Mouse (Mus musculus) embryo, embryonic 9.5 days (tissue): ENCODE results near the gene Mre11a.

Experiments used
- DNase-seq: peaks from one replicate; pipeline ENCODE4 v3.0.0-alpha.2; 2017; ENCODE audit errors: extremely low spot score

Gene Mre11a

DNA sequence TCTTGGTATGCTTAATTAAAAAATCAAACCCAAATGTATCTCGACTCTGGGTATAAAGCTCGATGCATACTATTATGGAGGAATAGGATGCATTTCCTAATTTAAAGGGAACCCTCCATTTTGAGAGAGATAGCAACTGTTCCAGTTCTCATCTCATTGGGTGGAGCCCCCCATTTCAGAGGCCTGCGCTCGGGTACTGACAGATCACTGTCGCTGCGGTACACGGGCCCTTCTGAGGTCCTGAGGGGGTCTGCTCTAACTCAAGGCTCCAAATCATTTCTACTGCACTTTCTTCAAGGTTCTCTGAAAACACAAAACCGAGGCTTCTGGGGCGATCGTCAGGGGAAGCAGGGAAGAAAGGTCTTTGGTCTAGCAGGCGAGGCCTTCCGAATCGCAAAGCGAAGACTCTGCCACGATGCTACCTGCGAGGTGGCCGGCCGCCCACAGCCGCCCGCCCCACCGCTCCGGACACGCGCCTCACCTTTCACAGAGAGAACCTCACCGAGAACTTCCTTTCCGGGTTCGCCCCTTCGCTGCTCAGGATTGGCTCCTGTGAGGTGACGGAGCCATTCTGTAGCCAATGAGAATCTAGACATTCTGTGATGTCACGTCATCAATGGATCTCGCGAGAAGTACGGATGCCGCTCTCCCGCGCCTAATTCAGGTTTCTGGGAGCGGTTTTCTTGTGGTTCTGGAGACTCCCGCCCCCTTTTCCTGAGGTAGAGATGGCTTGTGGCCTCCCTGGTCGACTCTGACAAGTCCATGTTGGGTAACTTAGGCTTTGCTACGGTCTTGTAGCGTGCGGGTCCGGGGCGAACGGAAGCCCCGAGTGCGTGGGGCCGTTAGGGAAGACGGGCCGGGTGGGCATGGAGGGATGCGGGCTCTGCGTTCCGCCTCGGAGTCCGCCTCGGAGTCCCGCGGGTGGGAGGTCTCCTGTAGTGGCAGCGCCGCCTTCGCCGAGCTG, at the start of gene Mre11a, which contains the start of gene Ankrd49:
Gene Mre11a, plus strand, starts transcription at position 616 of the 964 bp plus-strand sequence.
Gene Ankrd49, minus strand, starts transcription at position 818 of the 964 bp plus-strand sequence.
- DNase-seq: peak; percentile 96

DNA sequence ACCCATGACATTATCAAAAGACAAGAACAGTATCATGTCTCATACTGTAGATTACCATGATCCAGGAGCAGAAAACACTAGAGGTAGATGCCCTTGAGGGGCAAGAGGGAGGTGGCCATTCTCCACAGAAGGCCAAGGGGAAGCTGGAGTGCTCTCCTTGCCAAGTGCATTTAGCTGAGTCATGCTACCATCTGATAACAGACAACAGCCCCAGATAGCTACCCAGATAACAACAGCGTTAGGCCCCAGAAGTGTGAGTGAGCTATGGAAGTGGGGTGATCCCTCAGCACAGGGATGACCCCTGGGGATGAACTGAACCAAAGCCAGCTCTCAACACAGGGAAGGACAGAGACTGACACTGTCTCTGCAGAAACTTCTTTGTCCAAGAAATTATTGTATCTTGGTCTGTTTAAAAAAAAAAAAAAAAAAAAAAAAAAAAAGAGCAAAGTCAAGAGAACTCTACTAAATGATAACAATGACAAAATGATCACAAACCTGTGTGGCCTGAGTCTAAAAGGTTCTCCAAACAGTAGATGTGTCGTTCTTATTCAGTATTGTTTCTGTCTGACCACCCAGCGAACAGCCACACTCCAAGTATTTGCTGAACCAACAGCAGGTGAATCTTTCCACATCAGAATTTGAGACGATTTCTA, 44.8 kb upstream of the Mre11a start:
- no peak for DNase-seq

DNA sequence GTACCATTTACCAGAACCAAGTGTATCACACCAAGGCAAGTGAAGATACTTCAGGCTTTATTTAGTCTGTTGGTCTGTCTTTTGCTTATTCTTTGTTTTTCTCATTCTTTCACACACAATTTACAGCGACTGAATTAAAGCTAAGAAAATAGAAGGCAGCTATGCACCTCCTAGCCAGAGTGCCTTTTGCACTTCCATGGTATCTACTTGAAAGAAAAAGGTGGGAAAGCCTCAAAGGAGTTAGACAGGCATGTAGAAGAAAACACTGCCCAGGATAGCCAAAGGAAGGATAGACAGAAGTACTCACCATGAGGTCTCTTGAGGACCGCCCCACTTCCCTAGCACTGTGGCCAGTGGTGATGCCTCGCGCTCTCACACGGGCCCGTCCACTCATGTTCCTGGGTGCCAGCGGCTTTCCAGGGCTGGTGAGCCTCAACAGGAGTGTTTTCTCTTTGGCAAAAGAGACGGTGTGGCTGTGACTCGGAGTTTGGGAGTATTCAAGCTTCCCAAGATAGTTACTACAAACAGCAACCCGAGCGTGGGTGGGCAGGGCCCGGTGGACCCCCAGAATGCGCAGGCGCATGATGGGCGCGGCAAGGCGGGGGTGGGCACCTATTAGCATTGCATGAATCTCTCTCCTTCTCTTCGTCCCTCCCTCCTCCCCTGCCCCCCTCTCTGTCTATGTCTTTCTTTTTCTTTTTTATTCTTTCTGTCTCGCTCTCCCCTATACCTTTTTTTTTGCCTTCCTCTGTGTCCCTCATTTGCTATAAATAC, 44.1 kb upstream of the Mre11a start, which contains the start of gene Piwil4:
Gene Piwil4, minus strand, starts transcription at position 583 of the 774 bp plus-strand sequence.
- no peak for DNase-seq

DNA sequence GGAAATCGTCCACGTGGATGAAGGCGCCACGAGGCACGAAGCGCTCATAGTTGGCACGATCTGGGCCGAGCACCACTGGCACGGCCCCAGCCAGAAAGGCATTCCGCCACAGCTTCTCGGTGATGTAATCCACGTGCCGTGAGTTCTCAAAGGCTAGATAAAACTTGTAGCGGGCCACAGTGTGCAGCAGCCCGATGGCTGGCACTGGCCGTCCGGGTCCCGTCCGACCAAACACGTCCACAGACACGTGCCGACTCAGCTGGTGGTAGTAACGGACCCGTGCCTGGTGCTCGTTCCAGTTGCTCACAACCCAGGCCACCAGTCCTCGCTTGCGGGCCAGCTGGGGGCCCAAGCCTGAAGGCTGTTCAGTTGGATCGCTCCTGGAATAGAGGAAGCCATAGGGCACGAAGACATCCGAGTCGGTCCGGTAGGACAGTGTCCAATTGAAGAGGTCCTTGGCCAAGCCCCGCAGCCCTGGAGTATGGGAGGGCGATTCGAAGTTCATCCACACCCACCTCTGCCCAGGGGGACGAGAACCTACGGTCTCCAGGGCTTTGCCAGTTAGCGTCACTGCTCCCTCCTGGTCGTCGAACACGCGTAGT, 33.5 kb upstream of the Mre11a start:
- DNase-seq: no peak

DNA sequence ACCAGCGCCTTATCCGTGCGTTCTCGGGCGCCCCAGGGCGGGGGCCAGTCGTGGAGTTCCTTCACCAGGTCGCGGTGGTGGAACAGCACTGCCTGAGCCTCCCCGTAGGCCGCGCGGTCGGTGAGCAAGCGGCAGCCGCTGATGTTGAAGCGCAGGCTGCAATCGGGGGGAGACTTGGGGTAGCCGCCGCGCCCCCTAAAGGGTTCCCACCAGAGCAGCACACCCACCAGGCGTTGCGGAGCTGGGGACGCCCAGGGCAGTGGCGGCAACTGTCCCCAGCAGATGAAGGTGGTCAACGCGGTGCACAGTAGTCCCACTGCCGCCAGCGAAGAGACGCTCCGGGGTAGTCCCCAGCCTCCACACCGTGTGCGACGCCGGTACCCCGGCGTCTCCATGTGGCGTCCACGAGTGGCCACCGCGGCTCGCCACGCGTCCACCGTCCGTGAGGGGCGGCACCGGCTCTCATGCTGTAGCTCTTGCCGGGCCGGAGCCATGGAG, 32.9 kb upstream of the Mre11a start:
- peak; percentile 56 for DNase-seq

DNA sequence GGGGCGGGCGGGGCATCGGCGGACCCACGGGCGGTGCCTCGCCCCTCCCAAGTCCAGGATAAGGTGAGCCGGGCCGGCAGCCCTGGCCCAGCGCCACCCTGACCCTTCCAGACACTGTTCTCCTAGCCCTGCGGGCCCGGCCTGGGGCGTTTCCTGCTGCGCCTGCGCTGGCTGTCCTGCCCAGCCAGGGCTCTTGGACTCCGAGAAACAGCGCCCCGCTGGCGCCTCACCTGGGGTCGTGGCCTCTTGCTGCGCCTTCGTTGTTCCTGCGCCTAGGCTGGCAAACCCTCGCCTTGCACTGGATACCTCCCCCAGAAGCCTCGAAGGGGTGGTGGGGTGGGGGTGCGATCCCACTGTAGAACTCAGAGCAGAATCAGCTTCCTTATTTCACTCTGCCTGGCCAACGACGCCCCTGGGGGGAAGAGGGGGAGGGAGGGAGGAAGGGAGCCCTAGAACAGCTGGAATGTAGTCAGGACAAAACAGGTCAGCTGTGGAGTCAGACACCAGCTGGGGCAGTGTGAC, 32.4 kb upstream of the Mre11a start, which contains the start of gene Fut4:
Gene Fut4, minus strand, starts transcription at position 393 of the 522 bp plus-strand sequence.
- DNase-seq: peak; percentile 78

DNA sequence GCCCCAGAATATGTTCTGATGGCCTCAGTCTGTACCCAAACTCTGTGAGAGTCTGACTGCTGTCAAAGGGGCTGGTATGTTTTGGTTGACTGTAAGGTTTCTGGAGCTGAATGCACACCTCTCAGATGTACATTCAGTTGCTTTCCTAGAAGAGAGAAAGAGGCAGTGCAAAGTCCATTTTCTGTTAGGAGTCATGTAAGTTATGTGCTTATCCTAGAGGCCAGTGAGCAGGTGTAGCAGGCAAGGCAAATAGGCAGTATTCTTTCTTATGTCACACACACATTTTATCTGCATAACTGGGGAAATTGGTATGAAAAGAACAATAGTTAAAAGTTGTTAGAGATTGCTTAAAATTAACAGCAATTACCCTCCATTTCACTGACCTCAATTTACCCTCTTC, 30.5 kb upstream of the Mre11a start:
- no peak for DNase-seq

DNA sequence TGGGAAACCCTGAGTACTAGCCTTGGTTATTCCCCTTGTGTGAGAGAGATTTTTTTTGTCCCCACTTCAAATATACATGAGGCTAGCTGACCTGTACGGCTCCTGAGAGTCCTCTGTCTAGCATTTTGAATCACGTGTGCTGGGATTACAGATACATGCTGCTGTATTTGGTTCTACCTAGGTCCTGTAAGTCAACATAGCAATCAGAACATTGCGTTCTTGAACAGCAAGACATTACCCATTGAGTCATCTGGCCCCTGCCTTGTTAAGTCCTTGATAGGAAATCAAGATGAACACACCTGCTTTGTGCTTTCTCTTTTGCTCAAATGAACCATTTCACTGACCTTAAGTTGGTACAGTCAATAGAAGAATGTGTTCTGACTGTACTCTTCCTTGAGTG, 30.0 kb upstream of the Mre11a start:
- DNase-seq: no peak

DNA sequence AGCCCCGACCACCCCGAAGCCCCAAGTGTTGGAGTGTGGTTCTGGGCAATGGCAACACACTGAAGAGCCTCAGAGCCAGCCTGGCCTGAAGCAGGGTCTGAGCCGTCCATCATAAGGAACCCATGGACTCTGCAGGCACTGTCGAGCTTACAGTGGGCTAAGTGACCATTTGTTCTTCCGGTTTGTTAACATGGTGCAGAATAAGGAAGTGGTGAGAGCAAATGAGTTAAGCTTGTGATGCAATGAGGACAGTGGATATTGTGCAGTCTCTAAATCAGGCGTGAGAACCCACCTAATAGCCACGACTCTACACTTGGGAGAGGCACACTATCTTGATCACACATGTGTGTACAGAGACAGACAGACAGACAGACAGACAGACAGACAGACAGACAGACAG, 25.9 kb upstream of the Mre11a start:
- no peak for DNase-seq

DNA sequence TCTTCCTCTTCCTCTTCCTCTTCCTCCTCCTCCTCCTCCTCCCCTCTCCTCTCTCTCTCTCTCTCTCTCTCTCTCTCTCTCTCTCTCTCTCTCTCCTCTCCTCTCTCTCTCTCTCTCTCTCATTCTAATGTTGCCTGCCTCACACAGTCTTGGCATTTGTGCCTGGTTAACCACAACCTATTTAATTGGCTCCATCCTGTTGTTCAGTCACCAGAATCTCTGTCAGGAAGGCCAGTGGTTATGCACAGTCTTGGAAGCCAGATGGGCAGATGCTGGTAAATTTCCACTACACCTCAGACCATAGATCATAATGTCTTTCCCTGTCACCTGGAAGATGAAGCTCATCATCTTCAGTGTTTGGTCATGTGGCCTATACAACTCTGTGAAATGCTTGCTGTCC, 25.2 kb upstream of the Mre11a start:
- DNase-seq: no peak

DNA sequence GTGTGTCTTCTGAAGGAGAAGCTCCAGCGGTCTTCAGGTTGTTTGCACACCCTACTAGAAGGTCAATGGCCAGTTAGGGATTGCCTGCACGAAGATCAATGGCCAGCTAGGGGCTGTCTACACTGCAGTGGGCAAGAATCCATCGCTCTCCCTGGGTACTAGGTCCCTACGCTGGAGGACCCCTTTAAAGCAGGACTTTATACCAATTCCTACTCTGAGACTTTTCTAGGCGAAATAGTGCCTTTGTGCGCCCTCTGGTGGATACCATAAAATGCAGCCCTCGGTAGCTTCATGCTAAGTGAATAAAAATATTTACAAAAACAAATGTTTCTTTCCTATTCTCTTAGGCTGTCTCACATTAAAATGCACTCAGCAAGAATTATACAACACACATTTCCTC, 19.7 kb upstream of the Mre11a start:
- DNase-seq: peak; percentile 51

DNA sequence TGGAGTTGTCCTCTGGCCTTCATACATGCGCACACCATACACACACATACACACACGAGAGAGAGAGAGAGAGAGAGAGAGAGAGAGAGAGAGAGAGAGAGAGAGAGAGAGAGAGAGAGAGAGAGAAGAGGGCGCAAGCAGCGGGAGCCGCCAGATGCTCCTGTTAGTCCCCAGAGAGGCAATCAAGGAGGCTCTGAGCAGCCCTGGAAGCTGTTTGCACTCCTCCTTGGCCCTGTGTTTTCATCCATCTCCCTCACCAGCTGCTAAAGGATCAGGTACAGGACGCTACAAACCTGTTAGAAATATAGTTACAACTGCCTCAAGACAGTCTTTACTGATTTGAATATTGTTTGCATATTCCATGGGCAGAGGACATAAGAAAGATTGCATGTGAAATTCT, 14.6 kb upstream of the Mre11a start:
- no peak for DNase-seq

DNA sequence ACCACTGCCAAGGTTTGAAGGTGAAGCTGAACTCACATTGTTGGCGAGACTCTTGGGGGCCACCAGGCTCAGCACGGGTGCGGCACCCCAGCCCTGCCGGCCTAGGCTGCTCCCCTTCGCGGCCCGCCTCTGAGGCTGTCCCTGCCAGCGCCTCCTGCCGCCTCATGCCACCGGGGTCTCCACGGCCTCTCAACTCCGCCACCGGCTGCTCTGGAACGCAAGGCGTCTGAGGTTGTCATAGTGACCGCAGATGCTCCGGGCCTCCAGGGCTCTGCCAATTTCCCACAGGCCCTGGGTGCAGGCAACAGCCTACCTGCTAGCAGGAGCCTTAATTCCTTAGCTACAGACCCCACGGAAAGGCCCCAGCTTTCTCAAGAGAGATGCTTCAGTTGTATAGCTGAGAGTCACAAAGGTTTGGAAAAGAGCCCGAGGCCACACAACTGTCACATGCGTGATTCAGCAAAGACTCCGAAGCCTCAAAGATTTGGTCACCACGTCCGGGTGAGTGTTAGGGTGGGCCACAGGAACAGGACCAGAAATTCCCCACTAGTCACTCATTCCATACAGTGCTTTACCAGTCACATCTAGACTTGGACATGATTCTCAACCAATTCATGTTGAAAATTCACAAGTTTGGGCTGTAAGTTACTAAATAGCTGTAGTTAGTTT, 13.5 kb upstream of the Mre11a start, which contains the start of gene 1700012B09Rik:
Gene 1700012B09Rik, minus strand, starts transcription at position 228 of the 669 bp plus-strand sequence.
- peak; percentile 41 for DNase-seq

DNA sequence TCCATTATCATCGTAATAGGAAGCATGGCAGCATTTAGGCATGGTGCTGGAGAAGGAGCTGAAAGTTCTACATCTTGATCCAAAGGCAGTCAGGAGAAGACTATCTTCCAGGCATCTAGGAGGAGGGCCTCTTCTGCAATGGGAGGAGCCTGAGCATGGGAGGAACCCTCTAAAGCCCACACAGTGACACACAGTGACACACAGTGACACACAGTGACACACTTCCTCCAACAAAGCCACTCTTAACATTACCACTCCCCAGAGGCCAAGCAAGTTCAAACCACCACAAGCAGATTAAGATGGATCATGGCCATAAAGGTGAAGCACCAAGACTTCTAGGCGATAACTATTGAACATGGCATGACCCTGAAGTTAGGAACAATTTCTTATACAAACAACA, 12.4 kb upstream of the Mre11a start:
- no peak for DNase-seq

DNA sequence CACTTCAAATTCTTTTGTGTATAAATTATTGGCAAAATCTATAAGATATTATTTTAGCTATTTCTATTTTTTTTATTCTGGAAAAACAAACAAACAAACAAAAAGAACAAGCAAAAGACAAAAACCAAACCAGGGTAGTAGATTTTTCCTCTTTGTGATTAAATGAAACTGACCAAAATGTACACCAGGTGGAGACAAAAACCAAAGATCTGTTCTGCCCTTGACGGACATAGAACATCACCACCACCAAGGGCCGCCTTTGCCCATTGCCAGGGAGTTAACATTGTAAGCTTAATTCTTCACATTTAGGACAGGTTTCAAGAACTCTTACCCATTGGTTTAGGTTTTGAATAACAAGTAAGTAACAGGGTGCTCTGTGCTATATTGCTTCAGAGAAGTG, 10.6 kb upstream of the Mre11a start:
- no peak for DNase-seq

DNA sequence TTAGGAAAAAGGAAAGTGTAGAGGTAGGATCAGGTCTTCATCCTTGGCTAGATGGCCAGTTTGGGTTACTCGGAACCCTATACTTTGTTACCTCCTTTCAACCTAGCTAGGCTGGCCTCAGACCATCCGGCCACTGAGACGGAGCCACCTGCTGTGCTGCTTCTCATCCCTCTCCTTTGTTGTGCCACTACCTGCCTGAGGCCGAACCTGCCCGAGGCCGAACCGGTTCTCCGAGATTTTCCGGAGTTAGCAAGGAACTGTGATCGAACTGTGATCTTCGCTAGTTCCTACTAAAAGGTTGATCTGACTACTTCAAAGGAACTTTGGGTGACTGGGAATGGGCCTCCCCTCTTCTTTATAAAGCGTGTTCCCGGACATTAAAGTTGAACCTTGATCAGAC, 6.1 kb upstream of the Mre11a start:
- DNase-seq: no peak

DNA sequence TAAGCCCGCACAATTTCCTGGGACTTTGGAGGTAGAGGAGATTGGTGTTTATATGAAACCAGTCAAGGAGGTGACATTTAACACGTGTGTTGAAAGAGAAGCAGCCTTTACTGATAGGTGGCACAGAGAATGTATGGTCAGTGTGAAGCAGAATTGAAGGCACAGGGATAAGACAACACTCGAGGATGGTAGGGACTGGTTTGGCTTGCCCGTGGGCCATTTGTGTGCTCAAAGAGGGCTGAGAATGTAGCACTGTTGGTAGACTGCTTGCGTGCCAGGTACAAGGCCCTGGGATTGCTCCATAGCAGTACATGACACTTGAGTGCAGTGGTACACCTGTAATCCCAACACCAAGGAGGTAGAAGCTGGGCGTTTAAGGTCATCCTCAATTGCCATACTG, 2.9 kb downstream of the Mre11a start:
- no peak for DNase-seq

DNA sequence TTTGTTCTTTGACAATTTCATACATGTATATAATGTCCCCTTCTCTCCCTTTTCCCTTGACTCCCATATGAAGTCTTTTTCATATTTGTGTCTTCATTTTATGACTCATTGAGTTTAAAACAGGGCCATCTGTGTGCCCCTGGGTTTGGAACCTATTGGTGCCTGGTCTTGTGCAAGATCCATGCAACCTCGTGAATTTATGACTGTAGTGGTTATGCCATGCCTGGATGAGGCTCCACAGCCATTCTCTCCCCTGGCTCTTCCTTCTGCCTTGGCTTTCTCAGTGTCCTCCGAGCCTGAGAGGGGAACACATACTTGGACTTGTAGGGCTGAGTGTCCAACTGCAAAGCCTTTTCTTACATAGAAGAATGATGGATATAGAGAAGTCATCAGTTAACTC, 21.3 kb downstream of the Mre11a start:
- no peak for DNase-seq

DNA sequence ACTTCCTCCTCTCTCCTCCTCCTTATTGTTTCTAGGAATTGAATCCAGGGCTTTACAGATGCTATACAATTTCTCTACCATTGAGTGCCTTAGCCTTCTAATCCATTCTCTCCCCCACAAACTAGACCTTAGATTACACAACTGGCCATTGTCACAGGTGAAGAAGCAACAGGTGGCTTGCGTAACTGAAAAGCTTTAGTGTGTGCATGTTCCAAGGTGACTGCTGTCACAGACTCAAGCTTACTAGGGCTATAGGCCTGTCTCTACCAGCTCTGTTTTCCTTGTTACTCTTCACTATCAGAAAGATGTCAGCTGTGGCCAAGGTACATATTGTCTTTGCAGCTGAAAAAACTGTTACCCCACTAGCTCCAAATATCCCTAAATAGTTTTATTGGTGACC, 22.3 kb downstream of the Mre11a start:
- DNase-seq: no peak

DNA sequence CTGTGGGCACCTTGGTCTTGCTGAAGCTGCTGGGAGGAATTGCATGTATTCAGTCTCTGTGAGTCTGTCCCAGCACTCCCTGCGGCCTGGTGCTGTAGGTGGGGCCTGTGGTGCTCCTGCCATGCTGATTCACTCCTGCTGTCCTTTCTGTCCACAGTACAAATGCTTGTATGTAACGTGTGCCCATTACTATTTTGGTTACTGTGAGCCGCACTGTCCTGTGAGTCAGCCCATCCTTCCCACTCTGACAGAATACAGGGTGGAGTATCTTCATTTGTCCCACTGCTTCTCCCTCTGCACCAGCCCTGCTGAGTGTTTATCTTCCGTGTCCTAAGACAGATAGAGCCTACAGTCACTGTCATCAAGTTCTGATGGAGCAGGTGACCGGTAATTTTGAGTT, 25.7 kb downstream of the Mre11a start:
- no peak for DNase-seq

DNA sequence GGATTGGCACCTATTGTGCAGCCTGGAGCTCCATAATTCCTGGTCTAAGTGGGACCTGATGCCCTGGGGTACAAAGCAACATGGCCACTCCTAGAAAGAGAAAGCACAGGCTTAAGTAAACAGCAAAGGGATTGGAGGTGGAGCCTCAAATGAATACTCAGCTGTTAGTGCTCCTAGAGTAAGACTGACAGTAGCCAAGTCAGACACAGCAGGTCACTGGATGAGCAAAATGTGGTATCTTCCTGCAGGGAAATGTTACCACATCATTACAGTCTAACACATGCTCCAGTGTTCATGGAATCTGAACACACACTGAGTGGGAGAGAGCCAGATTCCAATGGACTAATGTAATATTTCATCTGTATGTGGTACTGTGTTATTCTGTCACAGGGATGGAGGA, 36.9 kb downstream of the Mre11a start:
- DNase-seq: no peak
